8 mouse cellular contexts compared by ENCODE assay signal in the genomic region with DNA sequence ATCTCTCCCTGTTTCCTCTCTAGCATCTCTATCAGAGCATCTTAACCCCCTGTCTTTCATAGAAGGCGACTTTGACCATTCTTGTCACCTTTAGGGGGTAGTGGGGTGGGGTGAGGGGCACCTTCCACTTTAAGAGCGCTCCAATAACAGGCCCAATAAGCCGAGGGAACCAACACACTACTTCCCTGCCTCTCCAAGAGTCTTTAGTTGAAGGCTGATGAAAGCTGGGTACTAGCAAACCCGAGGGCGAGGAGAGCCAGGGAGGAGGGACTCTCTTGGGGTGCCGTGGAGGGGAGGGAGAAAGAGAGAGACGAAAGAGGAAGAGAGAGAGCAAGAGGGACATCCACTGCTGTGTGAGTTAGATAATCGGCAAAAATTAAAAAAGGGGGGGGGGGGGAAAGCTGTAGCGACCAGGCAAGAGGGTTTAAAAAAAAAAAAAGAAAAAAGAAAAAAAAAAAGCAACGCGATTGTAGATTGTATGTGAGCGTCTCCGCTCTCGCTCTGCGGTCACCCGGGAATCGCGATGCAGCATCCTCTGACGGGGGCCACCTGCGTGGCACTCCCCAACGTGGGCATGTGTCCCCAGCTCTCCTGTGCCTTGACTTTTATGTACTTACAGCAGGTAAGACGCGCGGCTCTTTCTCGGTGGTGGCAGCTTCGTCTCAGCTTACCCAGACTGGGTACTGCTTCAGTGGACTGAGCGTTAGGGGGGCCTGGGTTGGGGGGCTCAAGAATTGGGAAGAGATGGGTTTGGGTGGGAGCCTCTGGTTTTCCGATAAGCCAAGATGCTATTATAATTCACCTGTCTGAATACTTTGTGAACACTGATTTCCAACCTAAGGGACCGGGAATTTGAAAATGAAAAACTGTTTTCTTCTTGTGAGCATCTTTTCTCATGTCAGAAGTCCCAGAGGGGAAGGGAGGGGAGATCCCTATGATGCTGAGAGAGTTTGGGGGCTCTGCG.
DNase-seq lines count a peak whose midpoint lies in the region; ATAC-seq and TF ChIP-seq lines count a peak whose summit lies in the region.

No protein-coding gene starts in this region.

- no peaks in the 10 kb centered on the region for H3K9me3 ChIP-seq in megakaryocyte, embryonic 14.5 days
- H3K9me3 ChIP-seq in hindbrain, postnatal 0 days (ENCODE audit: low read length) = no peaks in the 10 kb centered on the region

- peak overlapping the region; percentile 26; the same call in 1 of the 2 replicates for H3K27ac ChIP-seq in hindbrain, postnatal 0 days

- peak overlapping the region; percentile 42 for H3K4me3 ChIP-seq in megakaryocyte, embryonic 14.5 days (replicated peaks)
- H3K4me3 ChIP-seq in hindbrain, postnatal 0 days (ENCODE audit: low read length) = peak overlapping the region; percentile 33

- no peaks in the 10 kb centered on the region for H3K36me3 ChIP-seq in megakaryocyte, embryonic 14.5 days (replicated peaks; ENCODE audit: low read length)
- H3K36me3 ChIP-seq in hindbrain, postnatal 0 days (ENCODE audit: insufficient read depth, low read length) = no peaks in the 10 kb centered on the region

- H3K4me1 ChIP-seq in megakaryocyte, embryonic 14.5 days = no peaks in the 10 kb centered on the region
- H3K4me1 ChIP-seq in hindbrain, postnatal 0 days (ENCODE audit: insufficient read depth, low read length) = no peaks in the 10 kb centered on the region; the same call in 1 of the 2 replicates

- DNase-seq in adrenal gland, postnatal 14 days = peak; percentile 6
- DNase-seq in adrenal gland, postnatal 10 days = no peak
- DNase-seq in hindbrain, postnatal 0 days (ENCODE audit: low spot score) = peak; percentile 53
- peak; percentile 37 for DNase-seq in retina, embryonic 14.5 days (ENCODE audit: low spot score)
- DNase-seq in B cell, adult 2 months = no peak
- no peak for DNase-seq in adrenal gland, postnatal 4 days (ENCODE audit: low spot score in 2 of 2)

- H3K27me3 ChIP-seq in megakaryocyte, embryonic 14.5 days (replicated peaks) = peaks cover 21% of the 10 kb centered on the region
- H3K27me3 ChIP-seq in hindbrain, postnatal 0 days (ENCODE audit: insufficient read depth, low read length) = 0 out of 2 replicates have a peak, but pooled peaks cover 4% of the 10 kb centered on the region

- peak overlapping the region; percentile 35; the same call in 1 of the 2 replicates for H3K9ac ChIP-seq in hindbrain, postnatal 0 days (replicated peaks; ENCODE audit: low read length)

- peak overlapping the region; percentile 71 for H3K4me2 ChIP-seq in hindbrain, postnatal 0 days (ENCODE audit: low read depth, low read length)

- WGBS in hindbrain, postnatal 0 days = 2% methylated on average over 29 of the region's 30 CpGs

- TF ChIP-seq CTCF in hindbrain, postnatal 0 days (IDR thresholded peaks at IDR 0.05; ENCODE audit: low read depth) = no peak

- no peak for ATAC-seq in megakaryocyte, adult 5-6 weeks (ENCODE audit: poor library complexity, severe bottlenecking)
- peak; percentile 69; the same call in 1 of the 2 replicates for ATAC-seq in hindbrain, postnatal 0 days

Comparison
In these comparisons a context has a peak if more than half of its experiments do, and no peak if none do; other contexts are left out.
1. DNase-seq: peak in adrenal gland, postnatal 14 days (single experiment), hindbrain, postnatal 0 days (single experiment) and retina, embryonic 14.5 days (single experiment); none in adrenal gland, postnatal 10 days (single experiment), B cell, adult 2 months (0 of 2) and adrenal gland, postnatal 4 days (0 of 2).